Mouse (Mus musculus): ENCODE measurements at regions not wholly inside any gene's neighbourhood (a gene's known extent, or its start where the extent isn't known, plus 50 kb on each side); places are given as distances from the start of the nearest gene placed in this dataset.

GRCm38 (mm10) chr3:134124982-134125381, 111.3 kb upstream of the Cxxc4 start:
- DNase-seq = no peak
- TF ChIP-seq POLR2A (IDR thresholded peaks at IDR 0.05; ENCODE audit: low read depth, low read length) = no peak
- no peak for TF ChIP-seq CTCF (conservative IDR thresholded peaks at IDR 0.05; ENCODE audit: insufficient read depth, insufficient read length, low read depth, low read length)
- no peaks in the 10 kb centered on the region for H3K4me1 ChIP-seq (ENCODE audit: control insufficient read depth, insufficient read depth, low read length)
- H3K27me3 ChIP-seq (replicated peaks; ENCODE audit: control insufficient read depth, insufficient read depth, low read length) = no peaks in the 10 kb centered on the region
- H3K36me3 ChIP-seq (ENCODE audit: control insufficient read depth, insufficient read depth, low read length) = no peaks in the 10 kb centered on the region
- no peak overlapping the region for H3K27ac ChIP-seq (ENCODE audit: insufficient read depth, low read depth, low read length)
- no peak overlapping the region for H3K4me3 ChIP-seq (ENCODE audit: insufficient read depth, low read depth, low read length)

GRCm38 (mm10) chr3:134130412-134130811, 105.9 kb upstream of the Cxxc4 start:
- DNase-seq = no peak
- Histone ChIP-seq H3K27me3 (replicated peaks; ENCODE audit: control insufficient read depth, insufficient read depth, low read length) (no peaks in the 10 kb centered on the region), H3K4me1 (ENCODE audit: control insufficient read depth, insufficient read depth, low read length) (no peaks in the 10 kb centered on the region), H3K27ac (ENCODE audit: insufficient read depth, low read depth, low read length) (no peak overlapping the region), H3K36me3 (ENCODE audit: control insufficient read depth, insufficient read depth, low read length) (no peaks in the 10 kb centered on the region), H3K4me3 (ENCODE audit: insufficient read depth, low read depth, low read length) (no peak overlapping the region)
- WGBS = 62% methylated on average over 3 of the region's 3 CpGs
- TF ChIP-seq POLR2A (IDR thresholded peaks at IDR 0.05; ENCODE audit: low read depth, low read length) = no peak
- TF ChIP-seq CTCF (conservative IDR thresholded peaks at IDR 0.05; ENCODE audit: insufficient read depth, insufficient read length, low read depth, low read length) = no peak

- Histone ChIP-seq H3K36me3 (ENCODE audit: control insufficient read depth, insufficient read depth, low read length) (no peaks in the 10 kb centered on the region), H3K27ac (ENCODE audit: insufficient read depth, low read depth, low read length) (no peak overlapping the region), H3K27me3 (replicated peaks; ENCODE audit: control insufficient read depth, insufficient read depth, low read length) (no peaks in the 10 kb centered on the region), H3K4me3 (ENCODE audit: insufficient read depth, low read depth, low read length) (no peak overlapping the region), H3K4me1 (ENCODE audit: control insufficient read depth, insufficient read depth, low read length) (no peaks in the 10 kb centered on the region)
- no peak for TF ChIP-seq POLR2A (IDR thresholded peaks at IDR 0.05; ENCODE audit: low read depth, low read length)
- TF ChIP-seq CTCF (conservative IDR thresholded peaks at IDR 0.05; ENCODE audit: insufficient read depth, insufficient read length, low read depth, low read length) = no peak
- DNase-seq = no peak
- WGBS = 10% methylated on average over 7 of the region's 7 CpGs
Observed at GRCm38 (mm10) chr3:134145251-134145650, 91.0 kb upstream of the Cxxc4 start.

GRCm38 (mm10) chr3:134145935-134146334, 90.3 kb upstream of the Cxxc4 start:
- WGBS = 92% methylated on average over 3 of the region's 3 CpGs
- no peaks in the 10 kb centered on the region for H3K27me3 ChIP-seq (replicated peaks; ENCODE audit: control insufficient read depth, insufficient read depth, low read length)
- TF ChIP-seq CTCF (conservative IDR thresholded peaks at IDR 0.05; ENCODE audit: insufficient read depth, insufficient read length, low read depth, low read length) (no peak), POLR2A (IDR thresholded peaks at IDR 0.05; ENCODE audit: low read depth, low read length) (no peak)
- H3K4me1 ChIP-seq (ENCODE audit: control insufficient read depth, insufficient read depth, low read length) = no peaks in the 10 kb centered on the region
- no peaks in the 10 kb centered on the region for H3K36me3 ChIP-seq (ENCODE audit: control insufficient read depth, insufficient read depth, low read length)
- no peak overlapping the region for H3K27ac ChIP-seq (ENCODE audit: insufficient read depth, low read depth, low read length)
- no peak for DNase-seq
- no peak overlapping the region for H3K4me3 ChIP-seq (ENCODE audit: insufficient read depth, low read depth, low read length)

GRCm38 (mm10) chr3:134146373-134147224, 89.7 kb upstream of the Cxxc4 start:
- no peak for DNase-seq
- WGBS = 20% methylated on average over 14 of the region's 14 CpGs

GRCm38 (mm10) chr3:134162288-134162687, 74.0 kb upstream of the Cxxc4 start:
- 85% methylated on average over 5 of the region's 5 CpGs for WGBS

More at GRCm38 (mm10) chr3:134146373-134147224, 89.7 kb upstream of the Cxxc4 start:
- no peak overlapping the region for H3K4me3 ChIP-seq (ENCODE audit: insufficient read depth, low read depth, low read length)
- H3K4me1 ChIP-seq (ENCODE audit: control insufficient read depth, insufficient read depth, low read length) = no peaks in the 10 kb centered on the region
- TF ChIP-seq CTCF (conservative IDR thresholded peaks at IDR 0.05; ENCODE audit: insufficient read depth, insufficient read length, low read depth, low read length) = no peak
- no peak for TF ChIP-seq POLR2A (IDR thresholded peaks at IDR 0.05; ENCODE audit: low read depth, low read length)
- no peak overlapping the region for H3K27ac ChIP-seq (ENCODE audit: insufficient read depth, low read depth, low read length)
- H3K27me3 ChIP-seq (replicated peaks; ENCODE audit: control insufficient read depth, insufficient read depth, low read length) = no peaks in the 10 kb centered on the region
- no peaks in the 10 kb centered on the region for H3K36me3 ChIP-seq (ENCODE audit: control insufficient read depth, insufficient read depth, low read length)

GRCm38 (mm10) chr3:134169922-134170321, 66.4 kb upstream of the Cxxc4 start:
- TF ChIP-seq POLR2A (IDR thresholded peaks at IDR 0.05; ENCODE audit: low read depth, low read length) = no peak
- TF ChIP-seq CTCF (conservative IDR thresholded peaks at IDR 0.05; ENCODE audit: insufficient read depth, insufficient read length, low read depth, low read length) = no peak
- WGBS = 33% methylated on average over 1 of the region's 1 CpGs
- H3K4me1 ChIP-seq (ENCODE audit: control insufficient read depth, insufficient read depth, low read length) = no peaks in the 10 kb centered on the region
- no peaks in the 10 kb centered on the region for H3K27me3 ChIP-seq (replicated peaks; ENCODE audit: control insufficient read depth, insufficient read depth, low read length)
- no peak overlapping the region for H3K4me3 ChIP-seq (ENCODE audit: insufficient read depth, low read depth, low read length)
- no peaks in the 10 kb centered on the region for H3K36me3 ChIP-seq (ENCODE audit: control insufficient read depth, insufficient read depth, low read length)
- DNase-seq = no peak
- H3K27ac ChIP-seq (ENCODE audit: insufficient read depth, low read depth, low read length) = no peak overlapping the region

More at GRCm38 (mm10) chr3:134162288-134162687, 74.0 kb upstream of the Cxxc4 start:
- no peaks in the 10 kb centered on the region for H3K27me3 ChIP-seq (replicated peaks; ENCODE audit: control insufficient read depth, insufficient read depth, low read length)
- TF ChIP-seq POLR2A (IDR thresholded peaks at IDR 0.05; ENCODE audit: low read depth, low read length) (no peak), CTCF (conservative IDR thresholded peaks at IDR 0.05; ENCODE audit: insufficient read depth, insufficient read length, low read depth, low read length) (no peak)
- no peaks in the 10 kb centered on the region for H3K36me3 ChIP-seq (ENCODE audit: control insufficient read depth, insufficient read depth, low read length)
- H3K4me1 ChIP-seq (ENCODE audit: control insufficient read depth, insufficient read depth, low read length) = no peaks in the 10 kb centered on the region
- H3K4me3 ChIP-seq (ENCODE audit: insufficient read depth, low read depth, low read length) = no peak overlapping the region
- DNase-seq = no peak
- H3K27ac ChIP-seq (ENCODE audit: insufficient read depth, low read depth, low read length) = no peak overlapping the region

All from kidney, adult 2 months (tissue).